Mouse (Mus musculus) heart, postnatal 0 days (tissue): ENCODE data around the gene Spns1.

Experiments
- CTCF ChIP-seq: IDR thresholded peaks from 2 replicates; pipeline ENCODE4 v1.5.1; 2016; ENCODE audit warnings: antibody characterized with exemption, control low read depth, low read depth
- EP300 ChIP-seq: IDR thresholded peaks from 2 replicates; pipeline ENCODE4 v1.6.1; 2016; ENCODE audit warnings: antibody characterized with exemption, low read depth

GRCm38 (mm10) chr7:126345557-126345956, 31.7 kb downstream of the Spns1 start:
- TF ChIP-seq CTCF (no peak), EP300 (no peak)
